Mouse (Mus musculus) lung, adult 2 months (tissue): ENCODE measurements around the gene Eif2ak3.

Experiments
- CTCF ChIP-seq: fragments of 200-500 bp; IDR thresholded peaks from 2 replicates; pipeline ENCODE4 v1.5.1; 2011; ENCODE audit warnings: mild to moderate bottlenecking, low read length, control low read depth; ENCODE audit not compliant: insufficient read depth
- POLR2A ChIP-seq: fragments of 200-500 bp; IDR thresholded peaks from 2 replicates; pipeline ENCODE4 v1.6.1; 2011; ENCODE audit warnings: low read depth, mild to moderate bottlenecking, control low read depth, low read length, borderline replicate concordance; ENCODE audit errors: extremely low read depth

GRCm38 (mm10) chr6:70824987-70825337 is 19.4 kb upstream of the Eif2ak3 start:
- TF ChIP-seq POLR2A (no peak), CTCF (no peak)
